Mouse (Mus musculus): ENCODE measurements at regions not wholly inside any gene's neighbourhood (a gene's known extent, or its start where the extent isn't known, plus 50 kb on each side); places are given as distances from the start of the nearest gene placed in this dataset.

GRCm38 (mm10) chr7:83197490-83197889 is 330.4 kb downstream of the Mex3b start:
- DNase-seq: no peak

GRCm38 (mm10) chr7:83201126-83201686 is 334.1 kb downstream of the Mex3b start:
- no peak for DNase-seq

GRCm38 (mm10) chr7:83201768-83202493 is 334.8 kb downstream of the Mex3b start:
- peak; percentile 42 for DNase-seq

GRCm38 (mm10) chr7:83203311-83204012 is 336.3 kb downstream of the Mex3b start:
- peak; percentile 30 for DNase-seq

- DNase-seq: peak; percentile 13
Measured at GRCm38 (mm10) chr7:83204013-83204365, 336.9 kb downstream of the Mex3b start.

- DNase-seq: peak; percentile 3
Measured at GRCm38 (mm10) chr7:83204701-83205100, 337.6 kb downstream of the Mex3b start.

GRCm38 (mm10) chr7:83206999-83207398 is 339.9 kb downstream of the Mex3b start:
- DNase-seq: no peak

- DNase-seq: no peak
Measured at GRCm38 (mm10) chr7:83211611-83212010, 344.5 kb downstream of the Mex3b start.

- no peak for DNase-seq
Measured at GRCm38 (mm10) chr7:83222029-83222722, 355.0 kb downstream of the Mex3b start.

GRCm38 (mm10) chr7:83227262-83228108 is 357.2 kb upstream of the Tmc3 start:
- no peak for DNase-seq

GRCm38 (mm10) chr7:83230496-83231325 is 354.0 kb upstream of the Tmc3 start:
- no peak for DNase-seq

GRCm38 (mm10) chr7:83235659-83236058 is 349.1 kb upstream of the Tmc3 start:
- peak; percentile 65 for DNase-seq

GRCm38 (mm10) chr7:83237336-83237735 is 347.4 kb upstream of the Tmc3 start:
- DNase-seq: no peak

- peak; percentile 58 for DNase-seq
Measured at GRCm38 (mm10) chr7:83238091-83238490, 346.6 kb upstream of the Tmc3 start.

GRCm38 (mm10) chr7:83242233-83242632 is 342.5 kb upstream of the Tmc3 start:
- DNase-seq: peak; percentile 69

GRCm38 (mm10) chr7:83245867-83246266 is 338.9 kb upstream of the Tmc3 start:
- DNase-seq: no peak

- no peak for DNase-seq
Measured at GRCm38 (mm10) chr7:83251995-83252563, 332.6 kb upstream of the Tmc3 start.

GRCm38 (mm10) chr7:83253001-83253400 is 331.7 kb upstream of the Tmc3 start:
- no peak for DNase-seq

GRCm38 (mm10) chr7:83253432-83253831 is 331.3 kb upstream of the Tmc3 start:
- no peak for DNase-seq

- DNase-seq: no peak
Measured at GRCm38 (mm10) chr7:83254411-83254810, 330.3 kb upstream of the Tmc3 start.

- DNase-seq: no peak
Measured at GRCm38 (mm10) chr7:83256236-83256784, 328.4 kb upstream of the Tmc3 start.

All from cerebellum, adult 11 months (tissue).